Mouse (Mus musculus): ENCODE measurements around the gene Cers2.

DNA sequence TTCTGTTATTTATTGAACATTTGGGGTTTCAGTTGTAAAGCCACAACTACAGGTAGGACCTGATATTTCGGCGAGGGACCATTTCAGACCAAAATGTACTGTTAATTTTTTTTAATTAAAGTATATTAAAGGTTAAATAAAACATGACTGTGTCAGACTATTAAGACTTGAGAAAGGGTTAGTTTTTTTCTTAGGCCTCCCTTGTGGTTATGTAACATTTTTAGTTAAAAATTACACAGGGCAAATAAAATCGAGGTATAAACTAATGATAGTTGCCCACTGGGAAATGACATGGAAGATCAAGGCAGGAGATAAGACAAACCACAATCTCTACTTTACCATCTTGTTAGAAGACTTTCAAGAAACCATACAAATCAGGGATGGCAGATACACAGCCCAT, 8.8 kb downstream of the Cers2 start:
- TF ChIP-seq CTCF (IDR thresholded peaks at IDR 0.05; ENCODE audit: low read depth) = no peak
- TF ChIP-seq EP300 (IDR thresholded peaks at IDR 0.05; ENCODE audit: low read depth) = no peak

Data from liver, postnatal 0 days (tissue).